Mouse (Mus musculus) MEL (cell line): Measurements from ENCODE around the gene Asf1b. TPM values are rescaled to one million over a fixed set of nuclear protein-coding genes. Genes with fewer than 3 reads are reported as not detected.
A peak's percentile ranks its signal among the peaks of the same experiment; 100 is the strongest.

Experiments
- DNase-seq: peaks from one replicate; pipeline ENCODE4 v3.0.0; 2011; ENCODE audit warnings: low read depth, low spot score
- H3K27ac ChIP-seq: 2 replicates; pipeline ENCODE4 v1.5.1; 2012; ENCODE audit warnings: low read depth, mild to moderate bottlenecking, control low read depth, low read length, moderate library complexity; ENCODE audit not compliant: control insufficient read depth
- H3K27me3 ChIP-seq, 2 experiments: fragments of 150-350 bp in 1 of 2; sonication (generic) in 1 of 2; 2 replicates each; pipeline ENCODE4 v1.6.1; 2012; ENCODE audit warnings: low read length in 2 of 2, mild to moderate bottlenecking in 2 of 2, improper control_type of control experiment in 1 of 2, moderate library complexity in 1 of 2; ENCODE audit not compliant: insufficient read depth in 2 of 2, control insufficient read depth in 1 of 2
- H3K36me3 ChIP-seq, 2 experiments: 2 replicates each; pipeline ENCODE4 v1.6.1; 2012 to 2014; ENCODE audit warnings: low read length in 2 of 2, improper control_type of control experiment in 1 of 2, inconsistent platforms in 1 of 2, mild to moderate bottlenecking in 1 of 2; ENCODE audit not compliant: insufficient read depth in 2 of 2, control insufficient read depth in 1 of 2
- H3K4me1 ChIP-seq, 2 experiments: fragments of 150-350 bp in 1 of 2; sonication (generic) in 1 of 2; 2 replicates each; pipeline ENCODE4 v1.6.1; 2012; ENCODE audit warnings: low read length in 2 of 2, improper control_type of control experiment in 1 of 2, mild to moderate bottlenecking in 1 of 2; ENCODE audit not compliant: insufficient read depth in 2 of 2, control insufficient read depth in 1 of 2
- H3K4me3 ChIP-seq, 2 experiments: fragments of 150-350 bp in 1 of 2; sonication (generic) in 1 of 2; 2 replicates each; pipeline ENCODE4 v1.5.1; 2012; ENCODE audit warnings: low read depth in 2 of 2, low read length in 2 of 2, mild to moderate bottlenecking in 2 of 2, moderate library complexity in 2 of 2, control low read depth in 1 of 2, improper control_type of control experiment in 1 of 2; ENCODE audit not compliant: control insufficient read depth in 1 of 2, insufficient read depth in 1 of 2
- H3K79me2 ChIP-seq: 2 replicates; pipeline ENCODE4 v1.6.1; 2012; ENCODE audit warnings: mild to moderate bottlenecking, low read length, moderate library complexity; ENCODE audit not compliant: control insufficient read depth, poor library complexity, insufficient read depth
- H3K9ac ChIP-seq: 2 replicates; pipeline ENCODE4 v1.6.1; 2012; ENCODE audit warnings: low read depth, mild to moderate bottlenecking, control low read depth, low read length, moderate library complexity; ENCODE audit not compliant: control insufficient read depth, poor library complexity, severe bottlenecking
- H3K9me3 ChIP-seq: fragments of 150-350 bp; sonication (generic); replicated peaks from 2 replicates; pipeline ENCODE4 v1.6.1; 2012; ENCODE audit warnings: mild to moderate bottlenecking, low read length, improper control_type of control experiment, moderate library complexity; ENCODE audit not compliant: insufficient read depth
- CHD1 ChIP-seq: IDR thresholded peaks from 2 replicates; pipeline ENCODE4 v1.6.1; 2012; ENCODE audit warnings: low read depth, mild to moderate bottlenecking, inconsistent platforms, low read length, improper control_type of control experiment
- ELF1 ChIP-seq: IDR thresholded peaks from 2 replicates; pipeline ENCODE4 v1.6.1; 2014; ENCODE audit warnings: low read depth, mild to moderate bottlenecking, inconsistent platforms, low read length, improper control_type of control experiment, moderate library complexity
- EP300 ChIP-seq, 2 experiments: IDR thresholded peaks; 2 replicates each; pipeline ENCODE4 v1.6.1; 2011; ENCODE audit warnings: improper control_type of control experiment in 2 of 2, low read length in 2 of 2, low read depth in 1 of 2, mild to moderate bottlenecking in 1 of 2
- ETS1 ChIP-seq: IDR thresholded peaks from 2 replicates; pipeline ENCODE4 v1.6.1; 2012; ENCODE audit warnings: low read depth, mild to moderate bottlenecking, inconsistent platforms, low read length, improper control_type of control experiment, moderate library complexity
- GABPA ChIP-seq: IDR thresholded peaks from 2 replicates; pipeline ENCODE4 v1.6.1; 2012; ENCODE audit warnings: low read depth, mild to moderate bottlenecking, inconsistent platforms, low read length, improper control_type of control experiment, moderate library complexity
- HCFC1 ChIP-seq: IDR thresholded peaks from 2 replicates; pipeline ENCODE4 v1.6.1; 2012; ENCODE audit warnings: low read depth, mild to moderate bottlenecking, inconsistent platforms, low read length, improper control_type of control experiment, moderate library complexity
- JUND ChIP-seq: IDR thresholded peaks from 2 replicates; pipeline ENCODE4 v1.6.1; 2011; ENCODE audit warnings: low read depth, mild to moderate bottlenecking, improper control_type of control experiment, low read length
- KAT2A ChIP-seq: conservative IDR thresholded peaks from 2 replicates; pipeline ENCODE4 v1.6.1; 2012; ENCODE audit warnings: low read depth, low read length, improper control_type of control experiment, inconsistent platforms
- MAX ChIP-seq: IDR thresholded peaks from 2 replicates; pipeline ENCODE4 v1.6.1; 2011; ENCODE audit warnings: low read length, improper control_type of control experiment
- MAZ ChIP-seq: IDR thresholded peaks from 2 replicates; pipeline ENCODE4 v1.6.1; 2012; ENCODE audit warnings: low read depth, mild to moderate bottlenecking, inconsistent platforms, low read length, improper control_type of control experiment
- MEF2A ChIP-seq: IDR thresholded peaks from 2 replicates; pipeline ENCODE4 v1.6.1; 2014; ENCODE audit warnings: low read depth, mild to moderate bottlenecking, inconsistent platforms, low read length, improper control_type of control experiment; ENCODE audit not compliant: poor library complexity, insufficient replicate concordance, severe bottlenecking; ENCODE audit errors: extremely low read depth
- NELFE ChIP-seq: IDR thresholded peaks from 2 replicates; pipeline ENCODE4 v1.6.1; 2011; ENCODE audit warnings: low read depth, low read length, improper control_type of control experiment
- NRF1 ChIP-seq: IDR thresholded peaks from 2 replicates; pipeline ENCODE4 v1.6.1; 2014; ENCODE audit warnings: low read depth, mild to moderate bottlenecking, inconsistent platforms, low read length, improper control_type of control experiment, moderate library complexity; ENCODE audit not compliant: poor library complexity, insufficient read depth, severe bottlenecking
- POLR2A ChIP-seq, 2 experiments: IDR thresholded peaks; 2 replicates each; pipeline ENCODE4 v1.6.1; 2011 to 2012; ENCODE audit warnings: low read length in 2 of 2, mild to moderate bottlenecking in 2 of 2, control low read depth in 1 of 2, improper control_type of control experiment in 1 of 2, low read depth in 1 of 2, moderate library complexity in 1 of 2; ENCODE audit not compliant: control insufficient read depth in 1 of 2, insufficient read depth in 1 of 2, poor library complexity in 1 of 2
- POLR2AphosphoS2 ChIP-seq: IDR thresholded peaks from 2 replicates; pipeline ENCODE4 v1.6.1; 2011; ENCODE audit warnings: low read length, improper control_type of control experiment
- POLR2AphosphoS5 ChIP-seq: IDR thresholded peaks from 2 replicates; pipeline ENCODE4 v1.6.1; 2012; ENCODE audit warnings: low read depth, borderline replicate concordance, mild to moderate bottlenecking, inconsistent platforms, low read length, moderate library complexity, mixed read lengths
- RAD21 ChIP-seq: IDR thresholded peaks from 2 replicates; pipeline ENCODE4 v1.6.1; 2011; ENCODE audit warnings: mild to moderate bottlenecking, low read depth, low read length, improper control_type of control experiment
- SIN3A ChIP-seq: IDR thresholded peaks from 2 replicates; pipeline ENCODE4 v1.6.1; 2012; ENCODE audit warnings: low read length, improper control_type of control experiment, inconsistent platforms
- SMC3 ChIP-seq: IDR thresholded peaks from 2 replicates; pipeline ENCODE4 v1.6.1; 2011; ENCODE audit warnings: low read depth, low read length, improper control_type of control experiment
- TAL1 ChIP-seq: IDR thresholded peaks from 2 replicates; pipeline ENCODE4 v1.6.1; 2012; ENCODE audit warnings: mild to moderate bottlenecking, inconsistent platforms, low read length, moderate library complexity, mixed read lengths
- TBP ChIP-seq: IDR thresholded peaks from 2 replicates; pipeline ENCODE4 v1.8.0; 2011; ENCODE audit warnings: low read depth, low read length, improper control_type of control experiment
- TCF12 ChIP-seq: IDR thresholded peaks from 2 replicates; pipeline ENCODE4 v1.6.1; 2014; ENCODE audit warnings: low read depth, mild to moderate bottlenecking, inconsistent platforms, low read length, improper control_type of control experiment, moderate library complexity
- UBTF ChIP-seq: IDR thresholded peaks from 2 replicates; pipeline ENCODE4 v1.6.1; 2012; ENCODE audit warnings: low read depth, mild to moderate bottlenecking, inconsistent platforms, low read length, improper control_type of control experiment, moderate library complexity, borderline replicate concordance; ENCODE audit not compliant: insufficient read depth
- USF1 ChIP-seq: IDR thresholded peaks from 2 replicates; pipeline ENCODE4 v1.6.1; 2014; ENCODE audit warnings: low read depth, mild to moderate bottlenecking, inconsistent platforms, low read length, improper control_type of control experiment, moderate library complexity
- USF2 ChIP-seq, 2 experiments: IDR thresholded peaks; 2 replicates each; pipeline ENCODE4 v1.6.1; 2011 to 2012; ENCODE audit warnings: improper control_type of control experiment in 2 of 2, low read length in 2 of 2, borderline replicate concordance in 1 of 2, inconsistent platforms in 1 of 2, low read depth in 1 of 2, mild to moderate bottlenecking in 1 of 2; ENCODE audit not compliant: insufficient read depth in 1 of 2
- ZC3H11A ChIP-seq: IDR thresholded peaks from 2 replicates; pipeline ENCODE4 v1.6.1; 2012; ENCODE audit warnings: low read depth, mild to moderate bottlenecking, inconsistent platforms, low read length, improper control_type of control experiment
- ZMIZ1 ChIP-seq: IDR thresholded peaks from 2 replicates; pipeline ENCODE4 v1.6.1; 2012; ENCODE audit warnings: low read depth, mild to moderate bottlenecking, inconsistent platforms, low read length, improper control_type of control experiment, moderate library complexity
- ZNF384 ChIP-seq: IDR thresholded peaks from 2 replicates; pipeline ENCODE4 v1.6.1; 2012; ENCODE audit warnings: low read depth, mild to moderate bottlenecking, inconsistent platforms, low read length, improper control_type of control experiment
- polyA plus RNA-seq, 2 experiments: library from polyadenylated mRNA; stranded (reverse) in 1 of 2; unstranded in 1 of 2; fragments of >175 nt in 1 of 2; fragments of >200 nt in 1 of 2; gene quantifications; 2 replicates each; pipeline versions ENCODE4 v1.2.1 to v1.2.4; 2012; ENCODE audit warnings: low replicate concordance in 2 of 2, low read depth in 1 of 2; ENCODE audit not compliant: insufficient read length in 2 of 2, insufficient read depth in 1 of 2, missing spikeins in 1 of 2
- total RNA-seq: library from RNA; depleted of rRNA; stranded (reverse); fragments of 300-350 nt; gene quantifications from 2 replicates; pipeline ENCODE4 v1.2.3, GENCODE M21; 2012

Asf1b gene
- total and polyA plus RNA-seq, 3 experiments: 84.3 to 137 (median 113) TPM

GRCm38 (mm10) chr8:84003612-84004246 is 48.4 kb downstream of the Asf1b start:
- Histone ChIP-seq H3K4me3 (peak overlapping the region; percentile 65 to 76), H3K4me1 (peaks cover 4 to 28% of the 10 kb centered on the region in 2 experiments; a peak in 3 of 4 replicates), H3K79me2 (peaks cover 9% of the 10 kb centered on the region), H3K36me3 (peaks cover 3 to 18% of the 10 kb centered on the region in 2 experiments; a peak in 2 of 4 replicates), H3K27me3 (no peaks in the 10 kb centered on the region), H3K9ac (peak overlapping the region; percentile 78), H3K9me3 (no peaks in the 10 kb centered on the region), H3K27ac (peak overlapping the region; percentile 70)
- TF ChIP-seq SIN3A (no peak), ZNF384 (peak; percentile 84), SMC3 (no peak), HCFC1 (no peak)
- peak; percentile 47 for DNase-seq

GRCm38 (mm10) chr8:84004533-84005201 is 49.4 kb downstream of the Asf1b start:
- H3K9ac ChIP-seq: peak overlapping the region; percentile 78
- H3K27me3 ChIP-seq: no peaks in the 10 kb centered on the region
- no peaks in the 10 kb centered on the region for H3K9me3 ChIP-seq
- TF ChIP-seq POLR2AphosphoS2: peak; percentile 70
- no peak for TF ChIP-seq GABPA
- TF ChIP-seq NRF1: peak; percentile 88
- TF ChIP-seq MEF2A: no peak
- TF ChIP-seq POLR2A (IDR thresholded peaks at IDR 0.05; ENCODE audit: control insufficient read depth in 1 of 2, insufficient read depth in 1 of 2, low read depth in 1 of 2, low read length in 2 of 2, poor library complexity in 1 of 2): peak in 1 of 2 experiments; percentile 72; a peak in 2 of 4 replicates
- peak; percentile 52 for TF ChIP-seq TCF12
- no peak for TF ChIP-seq UBTF
- TF ChIP-seq ETS1: peak; percentile 17; the same call in 1 of the 2 replicates
- TF ChIP-seq SIN3A: peak; percentile 90
- no peak for TF ChIP-seq POLR2AphosphoS5
- peak; percentile 98; the same call in 1 of the 2 replicates for TF ChIP-seq MAZ
- TF ChIP-seq JUND: no peak
- no peak for TF ChIP-seq RAD21
- TF ChIP-seq ZC3H11A: no peak
- TF ChIP-seq USF2 (IDR thresholded peaks at IDR 0.05; ENCODE audit: borderline replicate concordance in 1 of 2, insufficient read depth in 1 of 2, low read depth in 1 of 2, low read length in 2 of 2): no peak
- peak; percentile 76 for TF ChIP-seq MAX
- TF ChIP-seq EP300 (IDR thresholded peaks at IDR 0.05; ENCODE audit: low read depth in 1 of 2, low read length in 2 of 2): peak in 1 of 2 experiments; percentile 19; a peak in 2 of 4 replicates
- peak; percentile 68 for TF ChIP-seq TBP
- TF ChIP-seq TAL1: no peak
- 0 out of 2 replicates have a peak, but pooled peaks have one; percentile 80 for TF ChIP-seq CHD1
- TF ChIP-seq KAT2A: peak; percentile 76; the same call in 1 of the 2 replicates
- peak; percentile 22; the same call in 1 of the 2 replicates for TF ChIP-seq USF1
- TF ChIP-seq ZMIZ1: peak; percentile 70
- peak; percentile 91 for TF ChIP-seq ELF1
- peak; percentile 74 for TF ChIP-seq NELFE

More at GRCm38 (mm10) chr8:84004533-84005201, 49.4 kb downstream of the Asf1b start:
- peak overlapping the region; percentile 76 for H3K27ac ChIP-seq
- peak; percentile 98 for DNase-seq
- H3K36me3 ChIP-seq: peaks cover 3 to 16% of the 10 kb centered on the region in 2 experiments; a peak in 2 of 4 replicates
- peaks cover 4 to 19% of the 10 kb centered on the region in 2 experiments; a peak in 3 of 4 replicates for H3K4me1 ChIP-seq
- H3K4me3 ChIP-seq: peak overlapping the region; percentile 65 to 76
- H3K79me2 ChIP-seq: peaks cover 2% of the 10 kb centered on the region
